Mouse (Mus musculus): ENCODE measurements around the gene Tlk1. TPM values are rescaled to one million over a fixed set of nuclear protein-coding genes. Genes with fewer than 3 reads are reported as not detected.

Tlk1 gene
- polyA plus RNA-seq, 1 experiment from 2014 or later = 18.0 TPM

DNA sequence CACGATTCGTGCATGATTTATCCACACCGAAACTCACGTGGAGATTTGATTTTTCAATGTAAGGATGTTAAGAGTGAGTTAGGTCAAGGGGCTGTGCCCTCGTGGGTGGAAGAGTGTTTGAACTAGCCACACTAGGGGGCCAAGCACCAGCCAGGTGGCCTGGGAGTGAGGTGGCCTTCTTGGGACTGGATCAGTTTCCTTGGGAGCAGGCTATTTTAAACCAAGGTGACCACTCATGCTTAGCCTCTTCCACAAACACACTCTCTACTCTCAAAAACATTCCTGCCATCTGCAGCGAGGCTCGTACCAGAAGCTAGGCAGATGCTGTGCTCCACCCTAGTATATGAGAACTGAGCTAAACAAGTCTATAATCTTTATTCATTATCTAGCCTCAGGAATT is 27.8 kb upstream of the Tlk1 start:
- Histone ChIP-seq H3K36me3 (no peaks in the 10 kb centered on the region), H3K27me3 (replicated peaks) (no peaks in the 10 kb centered on the region), H3K9me3 (no peaks in the 10 kb centered on the region), H3K4me1 (peaks cover 22% of the 10 kb centered on the region), H3K4me2 (peak overlapping the region; percentile 54), H3K9ac (no peak overlapping the region), H3K4me3 (no peak overlapping the region), H3K27ac (replicated peaks) (no peak overlapping the region)
- 53% methylated on average over 7 of the region's 7 CpGs for WGBS
- no peak for ATAC-seq (ENCODE audit: extremely low read depth, insufficient number of reproducible peaks, low FRiP score, low TSS enrichment)

GRCm38 (mm10) chr2:70852796-70853221 is 27.3 kb upstream of the Tlk1 start:
- WGBS = 22% methylated on average over 11 of the region's 11 CpGs
- no peak for ATAC-seq (ENCODE audit: extremely low read depth, insufficient number of reproducible peaks, low FRiP score, low TSS enrichment)

GRCm38 (mm10) chr2:70852186-70852795 is 26.8 kb upstream of the Tlk1 start:
- H3K9ac ChIP-seq = peak overlapping the region; percentile 4; the same call in 1 of the 2 replicates
- peaks cover 27% of the 10 kb centered on the region for H3K4me1 ChIP-seq
- no peaks in the 10 kb centered on the region for H3K27me3 ChIP-seq (replicated peaks)
- H3K4me3 ChIP-seq = peak overlapping the region; percentile 24
- H3K9me3 ChIP-seq = no peaks in the 10 kb centered on the region
- no peak overlapping the region for H3K27ac ChIP-seq (replicated peaks)
- H3K4me2 ChIP-seq = peak overlapping the region; percentile 54
- H3K36me3 ChIP-seq = no peaks in the 10 kb centered on the region
- 41% methylated on average over 8 of the region's 8 CpGs for WGBS
- no peak for ATAC-seq (ENCODE audit: extremely low read depth, insufficient number of reproducible peaks, low FRiP score, low TSS enrichment)

More at GRCm38 (mm10) chr2:70852796-70853221, 27.3 kb upstream of the Tlk1 start:
- peak overlapping the region; percentile 24 for H3K4me3 ChIP-seq
- peak overlapping the region; percentile 54 for H3K4me2 ChIP-seq
- H3K4me1 ChIP-seq = peaks cover 27% of the 10 kb centered on the region
- H3K9ac ChIP-seq = peak overlapping the region; percentile 4; the same call in 1 of the 2 replicates
- H3K27me3 ChIP-seq (replicated peaks) = no peaks in the 10 kb centered on the region
- no peaks in the 10 kb centered on the region for H3K36me3 ChIP-seq
- no peak overlapping the region for H3K27ac ChIP-seq (replicated peaks)
- H3K9me3 ChIP-seq = no peaks in the 10 kb centered on the region

DNA sequence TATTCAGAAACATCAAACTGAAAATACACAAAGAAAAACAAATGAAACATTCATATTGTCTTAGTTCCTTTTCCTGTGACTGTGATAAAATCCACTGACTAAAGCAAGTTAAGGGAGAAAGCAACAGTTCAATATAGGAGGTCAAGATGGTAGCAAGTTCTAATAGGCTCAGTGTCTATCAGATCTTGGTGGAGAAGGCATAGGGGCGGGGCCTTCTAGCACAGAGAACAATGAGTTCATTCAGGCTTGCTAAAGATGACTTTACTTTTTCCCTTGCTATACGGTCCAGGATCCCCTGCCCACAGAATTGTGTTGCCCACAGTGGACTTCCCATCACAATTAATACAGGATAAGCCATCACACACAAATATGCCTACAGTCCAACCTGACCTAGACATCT is 20.3 kb upstream of the Tlk1 start:
- no peak overlapping the region for H3K4me2 ChIP-seq
- H3K4me1 ChIP-seq = peaks cover 12% of the 10 kb centered on the region
- H3K4me3 ChIP-seq = no peak overlapping the region
- H3K27me3 ChIP-seq (replicated peaks) = no peaks in the 10 kb centered on the region
- ATAC-seq (ENCODE audit: extremely low read depth, insufficient number of reproducible peaks, low FRiP score, low TSS enrichment) = no peak
- no peak overlapping the region for H3K9ac ChIP-seq
- no peaks in the 10 kb centered on the region for H3K36me3 ChIP-seq
- WGBS = 71% methylated on average over 2 of the region's 2 CpGs
- no peak overlapping the region for H3K27ac ChIP-seq (replicated peaks)
- H3K9me3 ChIP-seq = no peaks in the 10 kb centered on the region

DNA sequence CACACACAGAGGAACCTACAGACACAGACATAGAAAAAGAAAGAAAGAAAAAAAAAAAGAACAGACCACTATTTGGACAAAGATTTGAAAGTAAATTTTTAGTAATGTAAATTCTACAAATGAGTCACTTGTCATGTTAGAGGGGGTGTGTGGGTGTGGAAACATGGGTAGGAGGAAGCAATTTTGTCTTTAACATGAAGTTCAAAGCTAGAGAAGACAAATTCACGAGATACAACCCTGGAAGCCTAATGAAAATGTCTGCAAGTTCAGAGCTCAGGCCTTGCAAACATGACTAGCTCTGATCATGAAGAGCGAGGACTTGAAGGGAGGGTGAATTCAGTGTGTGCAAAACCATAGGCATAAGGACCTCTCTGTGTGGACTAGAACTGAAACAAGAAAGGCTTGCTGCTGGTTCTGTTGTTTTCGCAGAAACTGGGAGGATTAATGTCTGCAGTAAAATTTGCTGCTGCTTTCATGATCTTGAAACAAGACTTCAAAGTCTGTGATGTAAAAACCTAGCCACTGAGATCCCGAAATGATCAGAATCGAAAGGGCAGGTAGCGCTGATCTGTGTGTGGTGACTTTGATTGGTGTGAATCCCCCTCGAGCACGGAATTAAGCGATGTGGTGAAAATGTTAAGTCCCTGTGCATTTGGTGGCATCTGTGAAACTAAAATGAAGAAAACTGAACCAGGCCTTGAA is 19.3 kb upstream of the Tlk1 start:
- Histone ChIP-seq H3K27ac (replicated peaks) (no peak overlapping the region), H3K4me1 (peaks cover 12% of the 10 kb centered on the region), H3K9me3 (no peaks in the 10 kb centered on the region), H3K27me3 (replicated peaks) (no peaks in the 10 kb centered on the region), H3K9ac (no peak overlapping the region), H3K4me3 (no peak overlapping the region), H3K4me2 (no peak overlapping the region), H3K36me3 (no peaks in the 10 kb centered on the region)
- WGBS = 78% methylated on average over 9 of the region's 9 CpGs
- ATAC-seq (ENCODE audit: extremely low read depth, insufficient number of reproducible peaks, low FRiP score, low TSS enrichment) = no peak

- H3K9ac ChIP-seq = no peak overlapping the region
- no peaks in the 10 kb centered on the region for H3K36me3 ChIP-seq
- peaks cover 7% of the 10 kb centered on the region for H3K4me1 ChIP-seq
- no peaks in the 10 kb centered on the region for H3K9me3 ChIP-seq
- no peak overlapping the region for H3K4me3 ChIP-seq
- H3K27me3 ChIP-seq (replicated peaks) = no peaks in the 10 kb centered on the region
- WGBS = 64% methylated on average over 13 of the region's 13 CpGs
- H3K27ac ChIP-seq (replicated peaks) = no peak overlapping the region
- ATAC-seq (ENCODE audit: extremely low read depth, insufficient number of reproducible peaks, low FRiP score, low TSS enrichment) = no peak
- H3K4me2 ChIP-seq = no peak overlapping the region
Observed at GRCm38 (mm10) chr2:70842049-70842618, 16.6 kb upstream of the Tlk1 start.

- Histone ChIP-seq H3K27ac (replicated peaks) (no peak overlapping the region), H3K9me3 (no peaks in the 10 kb centered on the region), H3K4me1 (peaks cover 7% of the 10 kb centered on the region), H3K4me2 (peak overlapping the region; percentile 58), H3K9ac (peak overlapping the region; percentile 39; the same call in 1 of the 2 replicates), H3K4me3 (peak overlapping the region; percentile 22), H3K27me3 (replicated peaks) (no peaks in the 10 kb centered on the region), H3K36me3 (no peaks in the 10 kb centered on the region)
- WGBS = 16% methylated on average over 12 of the region's 12 CpGs
- ATAC-seq (ENCODE audit: extremely low read depth, insufficient number of reproducible peaks, low FRiP score, low TSS enrichment) = no peak
Observed at GRCm38 (mm10) chr2:70838536-70839216, 13.1 kb upstream of the Tlk1 start.

GRCm38 (mm10) chr2:70836306-70836651 is 10.8 kb upstream of the Tlk1 start:
- Histone ChIP-seq H3K27ac (replicated peaks) (no peak overlapping the region), H3K36me3 (no peaks in the 10 kb centered on the region), H3K4me1 (peaks cover 7% of the 10 kb centered on the region), H3K9ac (no peak overlapping the region), H3K27me3 (replicated peaks) (no peaks in the 10 kb centered on the region), H3K4me2 (no peak overlapping the region), H3K9me3 (no peaks in the 10 kb centered on the region), H3K4me3 (no peak overlapping the region)
- no peak for ATAC-seq (ENCODE audit: extremely low read depth, insufficient number of reproducible peaks, low FRiP score, low TSS enrichment)
- WGBS = 64% methylated on average over 4 of the region's 4 CpGs

GRCm38 (mm10) chr2:70835641-70836305 is 10.2 kb upstream of the Tlk1 start:
- WGBS = 55% methylated on average over 9 of the region's 9 CpGs
- H3K27me3 ChIP-seq (replicated peaks) = no peaks in the 10 kb centered on the region
- H3K9ac ChIP-seq = no peak overlapping the region
- H3K4me1 ChIP-seq = peaks cover 9% of the 10 kb centered on the region
- H3K9me3 ChIP-seq = no peaks in the 10 kb centered on the region
- no peak for ATAC-seq (ENCODE audit: extremely low read depth, insufficient number of reproducible peaks, low FRiP score, low TSS enrichment)
- no peaks in the 10 kb centered on the region for H3K36me3 ChIP-seq
- H3K4me2 ChIP-seq = no peak overlapping the region
- no peak overlapping the region for H3K4me3 ChIP-seq
- no peak overlapping the region for H3K27ac ChIP-seq (replicated peaks)

DNA sequence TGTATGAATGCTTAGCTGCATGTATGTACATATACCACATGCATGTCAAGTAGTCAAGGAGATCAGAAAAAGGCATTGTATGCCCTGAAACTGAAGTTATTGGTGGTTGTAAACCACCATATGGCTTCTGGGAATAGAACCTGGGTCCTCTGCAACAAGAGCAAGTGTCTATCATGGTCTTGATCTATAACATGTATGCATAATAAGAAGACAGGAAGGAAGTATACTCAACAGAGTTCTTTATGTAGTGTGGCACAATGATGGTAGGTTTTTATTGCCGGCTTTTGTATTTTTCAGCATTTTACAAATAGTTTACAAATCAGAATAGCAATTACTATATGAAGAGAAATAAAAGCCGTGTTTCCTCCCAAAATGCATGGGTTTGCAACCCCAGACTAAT is 9.7 kb upstream of the Tlk1 start:
- peaks cover 11% of the 10 kb centered on the region for H3K4me1 ChIP-seq
- H3K36me3 ChIP-seq = no peaks in the 10 kb centered on the region
- no peak overlapping the region for H3K9ac ChIP-seq
- no peak overlapping the region for H3K27ac ChIP-seq (replicated peaks)
- ATAC-seq (ENCODE audit: extremely low read depth, insufficient number of reproducible peaks, low FRiP score, low TSS enrichment) = no peak
- H3K27me3 ChIP-seq (replicated peaks) = no peaks in the 10 kb centered on the region
- H3K4me2 ChIP-seq = no peak overlapping the region
- no peaks in the 10 kb centered on the region for H3K9me3 ChIP-seq
- 83% methylated on average over 2 of the region's 2 CpGs for WGBS
- H3K4me3 ChIP-seq = no peak overlapping the region

- no peaks in the 10 kb centered on the region for H3K27me3 ChIP-seq (replicated peaks)
- H3K4me2 ChIP-seq = no peak overlapping the region
Observed at GRCm38 (mm10) chr2:70833261-70833660, 7.7 kb upstream of the Tlk1 start.

More at GRCm38 (mm10) chr2:70833261-70833660, 7.7 kb upstream of the Tlk1 start:
- Histone ChIP-seq H3K27ac (replicated peaks) (no peak overlapping the region), H3K4me3 (no peak overlapping the region), H3K9me3 (no peaks in the 10 kb centered on the region), H3K9ac (no peak overlapping the region), H3K36me3 (no peaks in the 10 kb centered on the region), H3K4me1 (peaks cover 4% of the 10 kb centered on the region)
- WGBS = 45% methylated on average over 1 of the region's 1 CpGs
- no peak for ATAC-seq (ENCODE audit: extremely low read depth, insufficient number of reproducible peaks, low FRiP score, low TSS enrichment)
